Mouse (Mus musculus) heart, postnatal 0 days (tissue): ENCODE measurements around the gene Fam234b. TPM values are rescaled to one million over a fixed set of nuclear protein-coding genes. Genes with fewer than 3 reads are reported as not detected.

Experiments used
- ATAC-seq: fragments of 200-750 bp; cut with Nextera tagmentation; 2 replicates; pipeline ENCODE4 v1.8.0; 2017; ENCODE audit warnings: low read depth, moderate number of reproducible peaks, moderate library complexity; ENCODE audit not compliant: insufficient read depth
- DNase-seq: peaks from one replicate; pipeline ENCODE4 v3.0.0-alpha.2; 2016; ENCODE audit warnings: low spot score
- H3K27ac ChIP-seq: fragments of 300-500 bp; sonication (generic); 2 replicates; pipeline ENCODE4 v1.5.1; 2014; ENCODE audit warnings: low read depth, mild to moderate bottlenecking
- H3K27me3 ChIP-seq: fragments of 300-500 bp; sonication (generic); 2 replicates; pipeline ENCODE4 v1.6.1; 2014; ENCODE audit warnings: low read length, mixed read lengths; ENCODE audit not compliant: control insufficient read depth, insufficient read depth
- H3K36me3 ChIP-seq: fragments of 300-500 bp; sonication (generic); replicated peaks from 2 replicates; pipeline ENCODE4 v1.6.1; 2014; ENCODE audit warnings: low read length, mixed read lengths; ENCODE audit not compliant: control insufficient read depth, insufficient read depth
- H3K4me1 ChIP-seq: fragments of 300-500 bp; sonication (generic); 2 replicates; pipeline ENCODE4 v1.6.1; 2014; ENCODE audit warnings: antibody characterized with exemption; ENCODE audit not compliant: control insufficient read depth, insufficient read depth
- H3K4me2 ChIP-seq: fragments of 300-500 bp; sonication (generic); 2 replicates; pipeline ENCODE4 v1.6.1; 2014; ENCODE audit warnings: low read depth, mild to moderate bottlenecking, low read length, moderate library complexity
- H3K4me3 ChIP-seq: fragments of 300-500 bp; sonication (generic); 2 replicates; pipeline ENCODE4 v1.5.1; 2014; ENCODE audit warnings: low read depth, low read length
- H3K9ac ChIP-seq: fragments of 300-500 bp; sonication (generic); replicated peaks from 2 replicates; pipeline ENCODE4 v1.6.1; 2014; ENCODE audit warnings: low read depth, low read length, mixed read lengths
- H3K9me3 ChIP-seq: fragments of 300-500 bp; sonication (generic); replicated peaks from 2 replicates; pipeline ENCODE4 v1.6.1; 2016; ENCODE audit warnings: low read length; ENCODE audit not compliant: control insufficient read depth
- CTCF ChIP-seq: IDR thresholded peaks from 2 replicates; pipeline ENCODE4 v1.5.1; 2016; ENCODE audit warnings: antibody characterized with exemption, control low read depth, low read depth
- EP300 ChIP-seq: IDR thresholded peaks from 2 replicates; pipeline ENCODE4 v1.6.1; 2016; ENCODE audit warnings: antibody characterized with exemption, low read depth
- WGBS: fragments of 180-500 bp; shearing (Covaris S2); extraction: QIAGEN DNeasy Blood & Tissue Kit; methylation state at CpG from one replicate; pipeline ENCODE4 v1.1.7; 2014; 5-methylcytosine and 5-hydroxymethylcytosine counted together
- polyA plus RNA-seq: library from polyadenylated mRNA; unstranded; fragments of >200 nt; fragmentation: Nextera tagmentation; extraction: Ambion mirVana; gene quantifications from 2 replicates; pipeline ENCODE4 v1.2.1, GENCODE M21; 2015
- total RNA-seq: library from RNA; depleted of rRNA; stranded (reverse); fragments of >200 nt; gene quantifications from 2 replicates; pipeline ENCODE4 v1.2.3, GENCODE M21; 2014; ENCODE audit warnings: low replicate concordance

Gene Fam234b
- total and polyA plus RNA-seq, 2 experiments from 2014 or later: 3.7 to 4.5 TPM

GRCm38 (mm10) chr6:135196707-135197106 is 1.1 kb upstream of the Fam234b start:
- no peak overlapping the region for H3K9ac ChIP-seq
- H3K27ac ChIP-seq: no peak overlapping the region
- H3K4me1 ChIP-seq: no peaks in the 10 kb centered on the region; the same call in 1 of the 2 replicates
- TF ChIP-seq EP300: no peak
- no peak for TF ChIP-seq CTCF
- 58% methylated on average over 8 of the region's 8 CpGs for WGBS
- no peak overlapping the region for H3K4me2 ChIP-seq
- H3K27me3 ChIP-seq: no peaks in the 10 kb centered on the region
- H3K4me3 ChIP-seq: no peak overlapping the region
- DNase-seq (no peak), ATAC-seq (no peak)
- no peaks in the 10 kb centered on the region for H3K36me3 ChIP-seq
- no peaks in the 10 kb centered on the region for H3K9me3 ChIP-seq

GRCm38 (mm10) chr6:135197446-135197845 is 331 bp upstream of the Fam234b start:
- no peak for TF ChIP-seq CTCF
- no peak for TF ChIP-seq EP300
- H3K9ac ChIP-seq: peak overlapping the region; percentile 50; the same call in 1 of the 2 replicates
- no peaks in the 10 kb centered on the region for H3K9me3 ChIP-seq
- peak overlapping the region; percentile 71 for H3K4me2 ChIP-seq
- H3K27me3 ChIP-seq: no peaks in the 10 kb centered on the region
- DNase-seq (no peak), ATAC-seq (no peak)
- peak overlapping the region; percentile 71 for H3K4me3 ChIP-seq
- no peak overlapping the region for H3K27ac ChIP-seq
- WGBS: 15% methylated on average over 7 of the region's 7 CpGs
- no peaks in the 10 kb centered on the region for H3K36me3 ChIP-seq
- no peaks in the 10 kb centered on the region; the same call in 1 of the 2 replicates for H3K4me1 ChIP-seq

GRCm38 (mm10) chr6:135198726-135199125 is 949 bp downstream of the Fam234b start:
- WGBS: 62% methylated on average over 6 of the region's 6 CpGs
- Histone ChIP-seq H3K27me3 (no peaks in the 10 kb centered on the region), H3K4me3 (peak overlapping the region; percentile 71; the same call in 1 of the 2 replicates), H3K9ac (0 out of 2 replicates have a peak overlapping the region, but pooled peaks have one; percentile 50), H3K36me3 (no peaks in the 10 kb centered on the region), H3K4me2 (peak overlapping the region; percentile 71), H3K27ac (no peak overlapping the region), H3K9me3 (no peaks in the 10 kb centered on the region), H3K4me1 (no peaks in the 10 kb centered on the region; the same call in 1 of the 2 replicates)
- no peak for TF ChIP-seq CTCF
- no peak for TF ChIP-seq EP300
- no peak for ATAC-seq
- no peak for DNase-seq

- ATAC-seq: no peak
- H3K9me3 ChIP-seq: no peaks in the 10 kb centered on the region
- WGBS: 85% methylated on average over 16 of the region's 16 CpGs
- H3K4me2 ChIP-seq: no peak overlapping the region
- H3K4me3 ChIP-seq: no peak overlapping the region
- no peak for TF ChIP-seq CTCF
- no peak for TF ChIP-seq EP300
- no peak overlapping the region for H3K9ac ChIP-seq
- H3K36me3 ChIP-seq: no peaks in the 10 kb centered on the region
- H3K4me1 ChIP-seq: no peaks in the 10 kb centered on the region
- DNase-seq: no peak
- H3K27me3 ChIP-seq: no peaks in the 10 kb centered on the region
- H3K27ac ChIP-seq: no peak overlapping the region
Observed at GRCm38 (mm10) chr6:135200122-135200957, 2.6 kb downstream of the Fam234b start.

- 89% methylated on average over 6 of the region's 6 CpGs for WGBS
- no peak overlapping the region for H3K4me3 ChIP-seq
- no peak for ATAC-seq
Observed at GRCm38 (mm10) chr6:135202668-135203067, 4.9 kb downstream of the Fam234b start.

More at GRCm38 (mm10) chr6:135202668-135203067, 4.9 kb downstream of the Fam234b start:
- no peak overlapping the region for H3K9ac ChIP-seq
- H3K4me2 ChIP-seq: no peak overlapping the region
- H3K27ac ChIP-seq: no peak overlapping the region
- TF ChIP-seq CTCF (no peak), EP300 (no peak)
- no peaks in the 10 kb centered on the region for H3K4me1 ChIP-seq
- no peak for DNase-seq
- no peaks in the 10 kb centered on the region for H3K36me3 ChIP-seq
- H3K27me3 ChIP-seq: no peaks in the 10 kb centered on the region
- H3K9me3 ChIP-seq: no peaks in the 10 kb centered on the region
